Mouse (Mus musculus) gastrocnemius, postnatal 10 days (tissue): ENCODE results near the gene Gm20708. TPM values are rescaled to one million over a fixed set of nuclear protein-coding genes. Genes with fewer than 3 reads are reported as not detected.
"Not testable (repeated sequence)": the region's sequence is repeated elsewhere in the genome, so short reads cannot be mapped to it uniquely, and the experiment has no call there.

Experiments used
- DNase-seq: peaks from one replicate; pipeline ENCODE4 v3.0.0; 2021; ENCODE audit warnings: mixed read lengths
- total RNA-seq, 2 experiments: library from RNA; stranded (reverse); gene quantifications; 2 replicates each; pipeline ENCODE4 v1.2.3; 2021

The Gm20708 gene
- total RNA-seq, 2 experiments from 2014 or later: 1.2 to 3.3 TPM

DNA sequence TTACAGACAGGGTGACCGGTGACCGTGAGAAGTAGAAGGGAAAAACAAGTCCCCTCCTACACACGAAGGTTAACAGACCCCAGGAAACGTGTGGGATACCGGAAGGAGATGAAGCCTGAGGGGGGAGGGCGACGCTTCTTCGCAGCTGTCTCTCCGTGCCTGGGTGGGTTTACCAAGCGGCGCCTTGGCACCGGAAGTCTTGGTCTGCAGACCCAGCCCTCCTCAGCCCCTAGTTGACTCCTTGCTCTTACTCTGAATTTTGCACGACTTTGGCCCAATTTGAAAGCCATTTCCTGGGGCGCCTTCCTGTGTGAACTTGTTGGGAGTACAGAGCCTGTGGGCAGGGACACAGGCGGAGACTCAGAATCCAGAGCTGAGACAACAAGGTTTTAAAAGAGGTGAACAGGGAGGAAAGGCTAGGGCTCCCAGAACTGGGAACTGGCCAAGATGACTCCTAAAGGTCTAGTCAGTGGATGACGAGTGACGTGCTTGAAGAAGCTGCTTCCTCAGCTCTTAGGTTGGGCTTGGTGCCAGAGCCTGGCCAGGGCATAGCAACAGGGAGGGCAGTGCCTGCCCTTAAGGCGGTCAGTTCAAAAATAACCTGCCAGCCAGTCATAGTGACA lies 28.2 kb upstream of the Gm20708 start:
- DNase-seq: peak; percentile 64

DNA sequence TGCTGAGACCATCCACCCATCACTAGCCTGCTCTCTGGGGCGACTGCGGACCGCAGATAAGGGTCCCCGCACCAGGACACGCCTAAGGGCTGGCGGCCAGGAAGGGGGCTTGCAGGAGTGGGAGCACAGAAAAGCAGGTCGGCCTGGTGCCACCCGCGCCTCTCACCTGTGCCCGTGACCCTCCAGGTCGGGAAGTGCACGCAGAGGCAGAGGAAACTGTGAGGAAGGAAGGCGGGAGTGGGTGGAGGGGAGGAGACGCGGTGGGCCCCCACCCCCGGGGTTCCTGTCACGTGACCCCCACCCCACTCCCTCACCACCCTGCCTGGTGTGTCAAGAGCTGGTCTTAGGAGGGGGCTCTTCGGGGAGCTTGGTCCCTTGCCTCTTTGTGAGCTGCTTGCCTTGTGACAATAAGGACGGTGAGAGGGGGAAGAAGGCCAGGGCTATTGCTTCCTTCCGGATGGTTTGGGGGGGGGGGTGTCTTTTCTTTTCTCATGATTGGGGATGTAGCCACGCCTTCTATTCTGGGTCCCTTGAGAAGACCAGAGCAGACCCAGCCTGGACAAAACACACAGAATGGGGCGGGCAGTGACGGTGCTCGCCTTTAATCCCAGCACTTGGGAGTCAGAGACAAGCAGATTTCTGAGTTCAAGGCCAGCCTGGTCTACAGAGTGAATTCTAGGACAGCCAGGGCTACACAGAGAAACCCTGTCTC lies 27.3 kb upstream of the Gm20708 start, which contains the start of the genes Tmc8 and Tmc6:
TSS of gene Tmc8 (plus strand) at position 84 of the 712 bp plus-strand sequence.
TSS of gene Tmc6 (minus strand) at position 206 of the 712 bp plus-strand sequence.
- no peak for DNase-seq

DNA sequence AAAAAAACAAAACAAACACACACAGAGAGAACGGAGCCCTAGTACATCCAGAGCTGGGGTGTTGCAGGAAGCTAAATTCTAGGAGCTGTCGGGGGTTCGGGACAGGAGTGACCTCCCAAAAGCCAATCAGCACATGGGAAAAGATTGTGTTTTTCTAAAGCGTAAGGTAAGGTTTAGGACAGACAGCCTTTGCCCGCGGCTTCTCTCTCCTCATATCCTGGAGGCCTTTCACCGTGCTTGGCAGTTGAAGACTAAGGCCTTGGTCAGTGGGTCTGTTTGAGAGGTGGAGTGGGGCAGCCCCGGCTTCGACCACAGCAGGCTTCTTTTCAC lies 26.8 kb upstream of the Gm20708 start:
- no peak for DNase-seq

DNA sequence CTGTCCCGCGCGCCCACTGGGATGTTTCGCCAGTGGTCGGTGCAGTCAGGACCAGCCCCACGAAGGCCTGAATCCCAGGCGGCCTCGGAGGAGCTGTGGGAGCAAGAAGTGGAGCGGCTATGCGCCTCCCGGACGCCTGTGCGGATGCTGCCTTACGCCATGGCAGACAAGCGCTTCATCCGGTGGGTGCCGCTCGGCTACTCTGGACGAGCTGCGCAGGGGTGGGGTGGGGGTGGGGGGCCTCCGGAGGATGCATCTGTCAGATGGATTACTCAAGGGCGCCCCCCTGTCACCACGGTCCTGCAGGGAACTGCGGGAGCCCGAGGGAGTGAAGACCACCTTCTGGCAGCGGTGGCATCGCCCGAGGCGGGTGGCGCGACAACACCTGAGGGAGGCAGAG lies 26.4 kb upstream of the Gm20708 start:
- DNase-seq: peak; percentile 67

DNA sequence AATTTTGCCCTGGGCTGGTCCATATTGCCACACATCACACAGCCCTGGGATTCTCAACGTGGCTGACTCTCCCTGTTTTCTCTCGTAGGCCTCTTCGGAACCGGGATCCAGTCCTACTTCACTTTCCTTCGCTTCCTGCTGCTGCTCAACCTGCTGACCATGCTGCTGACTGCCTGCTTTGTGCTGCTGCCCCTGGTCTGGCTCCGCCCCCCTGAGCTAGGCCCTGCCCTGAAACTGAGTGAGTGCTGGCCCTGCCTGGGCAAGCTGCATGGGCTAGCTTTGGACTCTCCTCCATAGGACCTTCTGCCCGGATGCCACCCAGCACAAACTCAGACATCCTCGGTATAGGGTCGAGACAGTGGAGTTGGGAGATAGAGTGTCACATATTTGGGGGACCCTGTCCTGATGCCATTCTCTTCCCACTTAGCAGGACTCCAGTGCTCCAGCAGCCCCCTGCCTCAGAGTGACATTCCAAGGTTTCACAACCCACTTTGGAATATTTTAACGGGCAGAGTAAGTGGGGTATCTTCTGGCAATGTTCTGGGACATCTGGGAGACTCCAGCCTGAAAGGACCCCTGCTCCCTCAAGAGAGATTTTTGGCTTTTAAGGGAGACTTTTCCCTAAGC lies 25.7 kb upstream of the Gm20708 start:
- no peak for DNase-seq

DNA sequence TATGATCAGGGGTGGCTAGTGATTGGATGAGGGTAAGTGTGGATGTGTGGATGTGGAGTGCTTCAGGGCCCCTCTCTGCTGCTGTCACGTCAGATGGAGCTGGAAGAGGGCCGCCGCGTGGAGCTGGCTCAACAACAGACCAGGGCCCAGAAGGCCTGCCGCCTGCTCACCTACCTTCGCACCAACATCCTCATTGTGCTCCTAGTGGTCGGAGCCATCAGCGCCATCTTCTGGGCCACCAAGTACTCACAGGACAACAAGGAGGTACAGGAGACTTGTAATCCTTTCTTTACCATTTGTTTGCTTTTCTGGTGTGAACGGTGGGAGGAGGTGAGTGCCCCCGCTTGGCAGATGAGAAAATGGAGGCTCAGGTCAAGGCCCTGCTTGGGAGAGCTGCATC lies 23.2 kb upstream of the Gm20708 start:
- peak; percentile 55 for DNase-seq

DNA sequence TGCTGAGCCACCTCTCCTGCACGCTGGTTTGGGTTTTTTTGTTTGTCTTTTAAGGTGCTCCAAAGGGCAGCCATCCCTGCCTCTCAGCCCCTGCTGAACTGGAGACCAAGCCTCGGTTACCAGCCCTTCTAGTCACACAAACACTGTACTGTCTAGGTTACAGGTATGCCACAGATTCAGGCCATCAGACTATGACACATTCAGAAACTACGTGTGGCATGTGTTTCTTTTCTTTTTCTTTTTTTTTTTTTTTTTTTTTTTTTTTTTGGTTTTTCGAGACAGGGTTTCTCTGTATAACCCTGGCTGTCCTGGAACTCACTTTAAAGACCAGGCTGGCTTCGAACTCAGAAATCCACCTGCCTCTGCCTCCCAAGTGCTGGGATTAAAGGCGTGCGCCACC lies 21.0 kb upstream of the Gm20708 start:
- not testable (repeated sequence) for DNase-seq

DNA sequence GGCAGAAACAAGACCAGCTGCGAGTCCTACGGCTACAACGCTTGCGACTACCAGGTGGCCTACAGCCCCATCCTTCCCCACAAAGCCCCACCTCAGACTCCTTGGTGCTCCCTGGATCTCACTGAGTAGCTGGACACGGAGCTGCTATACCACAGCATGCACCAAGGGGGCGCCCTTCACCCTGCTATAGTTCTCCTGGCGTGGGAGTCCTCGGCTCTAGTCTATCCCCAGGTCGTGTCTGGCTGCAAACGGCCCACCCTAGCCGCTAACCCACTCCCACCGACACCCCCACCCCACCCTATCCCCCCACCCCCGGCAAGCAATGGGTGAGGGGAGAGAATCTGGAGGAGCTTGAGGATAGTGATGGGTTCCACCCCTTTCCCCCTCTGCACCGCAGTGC lies 19.2 kb upstream of the Gm20708 start:
- peak; percentile 79 for DNase-seq

DNA sequence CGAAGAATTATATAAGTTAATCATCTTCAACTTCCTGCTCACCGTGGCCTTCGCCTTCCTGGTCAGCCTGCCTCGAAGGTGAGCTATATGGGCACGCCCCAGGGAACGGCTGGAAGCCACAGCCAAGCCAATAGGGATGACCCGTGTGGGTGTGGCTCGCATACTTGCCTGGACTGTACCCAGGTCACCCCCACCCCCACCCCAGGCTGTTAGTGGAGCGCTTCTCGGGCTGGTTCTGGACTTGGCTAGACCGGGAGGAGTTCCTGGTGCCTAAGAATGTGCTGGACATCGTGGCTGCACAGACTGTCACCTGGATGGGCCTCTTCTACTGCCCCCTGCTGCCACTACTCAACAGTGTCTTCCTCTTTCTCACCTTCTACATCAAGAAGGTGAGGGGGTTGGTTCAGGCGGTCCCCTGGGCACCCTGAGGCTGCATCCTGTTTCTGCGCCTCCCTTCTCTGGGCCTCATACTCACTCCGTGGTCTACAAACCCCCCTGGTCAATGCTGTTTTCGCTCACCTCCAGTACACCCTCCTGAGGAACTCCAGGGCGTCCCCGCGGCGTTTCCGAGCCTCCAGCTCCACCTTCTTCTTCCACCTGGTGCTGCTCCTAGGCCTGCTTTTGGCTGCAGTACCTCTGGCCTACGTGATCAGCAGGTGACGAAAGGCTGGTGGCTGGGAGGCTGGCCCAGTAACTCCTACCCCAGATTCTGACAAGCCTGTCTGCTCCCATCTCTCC lies 18.6 kb upstream of the Gm20708 start:
- no peak for DNase-seq

DNA sequence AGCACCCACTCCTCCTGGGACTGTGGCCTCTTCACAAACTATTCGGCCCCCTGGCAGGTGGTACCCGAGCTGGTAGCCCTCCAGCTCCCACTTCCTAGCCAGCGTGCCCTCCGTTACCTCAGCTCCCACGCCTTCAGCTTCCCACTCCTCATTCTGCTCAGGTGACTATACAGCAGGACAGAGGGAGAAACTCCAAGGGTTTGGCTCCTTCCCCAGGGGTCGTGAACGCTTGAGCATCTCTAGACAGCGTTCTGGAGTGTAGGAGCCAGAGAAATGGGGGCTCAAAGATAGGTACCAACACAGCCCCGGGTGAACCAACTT lies 18.1 kb upstream of the Gm20708 start:
- DNase-seq: no peak

DNA sequence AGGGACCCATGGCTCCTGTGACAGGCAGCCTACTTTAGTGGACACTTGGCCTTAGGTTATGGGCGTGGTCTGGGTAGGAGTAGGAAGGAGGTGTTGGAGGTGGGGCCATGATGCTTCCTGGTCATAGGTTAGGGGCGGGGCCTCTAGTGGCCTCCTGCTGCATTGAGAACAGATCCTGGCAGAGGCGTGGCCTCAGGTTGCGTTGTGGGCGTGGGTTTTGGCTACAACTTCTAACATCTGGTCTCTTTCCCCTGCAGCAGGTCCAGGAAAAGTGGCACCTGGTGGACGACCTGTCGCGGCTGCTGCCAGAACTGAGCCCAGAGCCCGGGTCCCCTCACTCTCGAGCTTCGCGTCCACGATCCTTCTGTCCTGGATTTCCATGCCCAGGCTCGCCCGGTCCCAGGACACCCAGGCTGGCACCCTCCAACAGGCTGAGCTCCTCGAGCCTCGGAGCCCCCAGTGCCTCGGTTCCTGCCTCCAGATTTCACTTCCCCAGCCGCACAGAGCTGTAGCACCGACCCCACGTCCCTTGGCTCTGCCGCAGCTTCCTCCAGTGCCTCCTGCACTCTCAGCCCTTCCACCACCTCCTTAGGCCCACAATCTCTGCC lies 17.1 kb upstream of the Gm20708 start:
- no peak for DNase-seq

DNA sequence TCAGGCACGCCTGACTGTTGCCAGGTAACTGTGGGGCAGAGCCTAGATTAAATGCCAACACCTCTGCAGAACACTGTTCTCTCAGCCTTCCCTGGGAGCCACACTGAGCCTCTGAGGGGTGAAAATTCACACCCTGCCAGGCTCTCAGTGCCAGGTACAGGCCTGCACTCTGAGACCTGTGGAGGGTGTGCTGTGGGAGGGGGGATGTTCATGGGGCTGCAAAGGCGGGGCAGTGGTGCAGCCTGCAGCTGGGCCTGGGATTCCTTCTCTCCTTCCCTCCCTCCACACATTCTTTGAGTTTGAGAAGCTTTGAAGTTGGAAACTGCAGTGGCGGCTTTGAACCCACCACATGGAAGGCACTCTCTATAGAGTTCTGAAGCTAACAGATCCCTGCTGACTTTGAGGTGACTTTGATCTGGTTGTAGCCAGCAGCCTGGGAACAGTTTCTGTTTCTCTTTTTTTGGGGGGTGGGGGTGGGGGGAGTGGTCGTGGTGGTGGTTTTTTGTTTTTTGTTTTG lies 15.4 kb upstream of the Gm20708 start:
- no peak for DNase-seq

DNA sequence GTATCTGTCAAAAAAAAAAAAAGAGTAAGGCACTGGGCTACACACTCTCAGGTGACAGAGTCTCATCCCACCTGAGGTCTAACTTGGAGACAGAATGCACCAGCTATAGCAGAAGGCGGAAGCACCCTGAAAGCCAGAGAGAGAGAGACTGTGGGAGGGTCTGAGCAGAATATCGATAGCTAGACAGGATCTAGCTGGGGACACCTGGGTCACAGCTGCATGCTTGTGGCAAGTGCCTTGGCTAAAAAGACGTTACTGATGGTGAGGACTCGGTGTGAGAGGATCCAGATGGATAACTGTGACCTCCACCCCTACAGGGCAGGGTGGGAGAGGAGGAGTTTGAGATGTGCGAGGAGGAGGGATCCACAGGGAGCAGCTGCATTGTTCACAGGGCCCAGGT lies 12.5 kb upstream of the Gm20708 start:
- DNase-seq: no peak

DNA sequence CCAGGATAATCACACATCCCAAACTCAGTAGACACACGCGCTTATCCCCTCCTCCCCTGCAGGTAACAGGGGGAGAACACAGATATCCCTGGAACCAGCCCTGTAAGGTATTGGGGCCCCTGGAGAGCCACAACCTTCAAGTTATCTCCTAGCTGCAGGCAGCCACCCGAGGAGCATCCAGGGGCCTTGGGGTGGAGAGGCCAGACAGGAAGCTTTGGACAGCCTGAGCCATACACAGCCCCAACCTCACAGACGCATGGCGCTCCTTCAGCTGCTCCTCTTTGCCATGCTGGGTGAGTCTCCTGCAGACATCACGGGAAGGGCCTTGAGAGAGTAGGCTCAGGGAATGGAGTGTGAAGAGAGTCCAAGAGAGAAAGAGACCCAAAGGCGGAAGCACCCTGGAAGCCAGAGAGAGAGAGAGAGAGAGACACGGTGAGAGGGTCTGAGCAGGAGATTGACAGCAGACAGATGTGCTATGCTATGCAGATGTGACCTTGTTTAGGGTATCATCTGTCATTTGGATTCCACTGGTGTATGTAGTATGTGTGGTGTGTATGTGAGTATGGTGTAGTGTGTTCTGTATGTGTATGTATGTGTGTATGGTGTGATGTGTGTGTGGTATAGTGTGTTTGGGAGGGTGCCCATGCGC lies 11.8 kb upstream of the Gm20708 start, which contains the start of gene 6030468B19Rik:
TSS of gene 6030468B19Rik (plus strand) at position 150 of the 649 bp plus-strand sequence.
- no peak for DNase-seq

DNA sequence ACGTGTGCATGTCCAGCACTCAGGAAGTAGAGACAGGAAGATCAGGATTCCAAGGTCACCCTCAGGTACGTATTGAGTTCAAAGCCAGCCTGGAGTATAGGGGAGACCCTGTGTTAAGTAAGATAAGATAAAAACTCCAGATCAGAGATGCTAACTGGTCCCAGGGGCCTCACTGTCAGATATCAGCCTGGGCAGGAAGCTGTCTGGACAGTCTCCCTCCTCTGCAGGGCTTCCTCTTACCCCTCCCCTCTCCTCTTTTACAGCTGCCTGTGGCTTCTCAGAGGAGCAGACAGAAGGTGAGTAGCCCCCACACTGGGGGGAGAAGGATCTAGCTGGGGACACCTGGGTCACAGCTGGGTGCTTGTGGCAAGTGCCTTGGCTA lies 11.3 kb upstream of the Gm20708 start:
- DNase-seq: no peak

DNA sequence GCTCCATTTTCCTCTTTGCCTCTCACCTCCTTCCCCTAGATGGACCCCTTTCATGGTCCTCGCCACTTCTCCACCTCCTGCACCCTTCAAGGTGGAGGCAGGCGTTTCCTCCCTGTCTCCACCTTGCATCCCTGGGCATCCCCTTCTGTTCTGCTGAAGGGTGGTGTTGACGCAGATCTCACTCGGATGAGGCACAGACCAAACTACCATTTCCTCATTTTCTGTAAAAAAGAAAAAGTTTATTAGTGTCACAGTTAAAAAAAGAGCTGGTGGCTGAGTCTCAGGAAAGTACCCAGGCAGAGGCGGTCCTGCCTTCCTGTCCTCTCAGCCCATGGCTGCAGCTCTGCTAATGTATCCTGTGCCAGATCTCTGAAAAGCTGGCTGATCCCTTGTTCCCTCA lies 10.3 kb upstream of the Gm20708 start:
- no peak for DNase-seq

DNA sequence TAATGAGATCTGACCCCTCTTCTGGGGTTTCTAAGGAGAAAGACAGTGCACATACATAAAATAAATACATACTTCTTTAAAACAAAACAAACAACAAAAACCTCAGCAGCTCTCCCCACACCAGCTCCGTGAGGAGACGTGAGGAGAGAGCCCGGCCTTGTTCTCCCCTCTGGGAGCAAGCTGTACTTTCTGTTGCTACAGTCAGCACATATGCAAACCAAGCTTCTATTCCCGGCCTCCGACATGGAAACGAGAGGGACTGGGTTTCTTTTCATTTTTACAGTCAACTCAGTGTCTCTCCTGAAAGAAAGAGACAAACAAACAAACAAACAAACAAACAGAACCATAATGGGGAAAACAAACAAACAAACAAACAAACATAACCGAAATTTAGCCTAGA lies 9.4 kb upstream of the Gm20708 start:
- no peak for DNase-seq

DNA sequence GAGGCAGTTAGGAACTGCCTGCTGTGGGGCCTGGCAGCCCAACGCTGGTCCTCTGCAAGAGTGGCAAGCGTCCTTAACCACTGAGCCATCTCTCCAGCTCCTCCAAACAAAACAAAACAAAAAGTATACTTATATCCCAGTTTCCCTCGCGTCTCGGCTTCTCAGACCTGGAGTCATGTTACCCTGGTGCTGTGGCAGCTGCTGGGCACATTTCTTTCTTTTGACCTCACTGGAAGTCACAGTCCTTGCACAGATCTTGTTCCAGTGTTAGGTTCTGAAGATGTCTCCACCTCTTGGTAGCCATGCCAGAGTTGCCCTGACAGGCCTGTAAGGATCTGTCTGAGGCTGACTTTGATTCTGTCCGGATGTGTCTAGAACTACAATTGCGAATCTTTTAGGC lies 7.8 kb upstream of the Gm20708 start:
- no peak for DNase-seq

DNA sequence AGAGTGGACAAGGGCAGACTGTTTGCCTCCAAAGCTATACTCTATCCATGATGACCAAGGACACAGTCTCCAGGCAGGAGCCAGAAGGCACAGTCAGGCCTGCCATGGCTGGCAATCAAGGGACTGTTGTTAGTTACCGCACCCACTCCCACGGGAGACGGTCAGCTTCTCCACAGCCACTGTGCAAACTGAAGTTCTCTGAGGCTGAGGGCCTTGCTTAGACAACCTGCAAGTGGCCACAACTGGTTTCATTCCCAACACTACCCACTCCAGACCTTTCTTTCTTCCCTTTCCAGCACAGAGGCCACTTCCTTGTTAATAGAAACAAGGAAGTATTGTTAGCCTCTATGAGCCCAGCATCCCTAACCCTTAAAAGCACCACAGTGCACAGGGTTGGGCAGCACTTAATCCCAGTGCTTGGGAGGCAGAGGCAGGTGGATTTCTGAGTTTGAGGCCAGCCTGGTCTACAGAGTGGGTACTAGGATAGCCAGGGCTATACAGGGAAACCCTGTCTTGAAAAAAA lies 6.2 kb upstream of the Gm20708 start:
- no peak for DNase-seq

DNA sequence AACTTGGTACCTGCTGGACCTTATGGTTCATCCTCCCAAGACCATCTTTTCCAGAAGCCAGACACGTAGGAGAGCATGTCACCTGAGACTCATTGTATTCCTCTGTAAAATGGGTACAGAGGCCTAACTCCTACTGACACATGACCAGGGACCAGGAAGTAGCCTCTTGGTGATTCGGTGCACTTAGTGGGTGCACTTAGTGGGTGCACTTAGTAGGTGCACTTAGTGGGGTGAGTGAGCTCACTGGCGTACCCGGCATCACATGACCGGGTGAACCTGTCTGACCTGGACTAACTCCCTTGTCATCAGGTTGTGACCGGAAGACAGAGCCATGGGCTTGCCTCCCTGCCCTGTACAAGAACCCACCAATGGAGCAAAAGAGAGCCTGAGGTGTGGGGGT lies 2.7 kb upstream of the Gm20708 start:
- no peak for DNase-seq

DNA sequence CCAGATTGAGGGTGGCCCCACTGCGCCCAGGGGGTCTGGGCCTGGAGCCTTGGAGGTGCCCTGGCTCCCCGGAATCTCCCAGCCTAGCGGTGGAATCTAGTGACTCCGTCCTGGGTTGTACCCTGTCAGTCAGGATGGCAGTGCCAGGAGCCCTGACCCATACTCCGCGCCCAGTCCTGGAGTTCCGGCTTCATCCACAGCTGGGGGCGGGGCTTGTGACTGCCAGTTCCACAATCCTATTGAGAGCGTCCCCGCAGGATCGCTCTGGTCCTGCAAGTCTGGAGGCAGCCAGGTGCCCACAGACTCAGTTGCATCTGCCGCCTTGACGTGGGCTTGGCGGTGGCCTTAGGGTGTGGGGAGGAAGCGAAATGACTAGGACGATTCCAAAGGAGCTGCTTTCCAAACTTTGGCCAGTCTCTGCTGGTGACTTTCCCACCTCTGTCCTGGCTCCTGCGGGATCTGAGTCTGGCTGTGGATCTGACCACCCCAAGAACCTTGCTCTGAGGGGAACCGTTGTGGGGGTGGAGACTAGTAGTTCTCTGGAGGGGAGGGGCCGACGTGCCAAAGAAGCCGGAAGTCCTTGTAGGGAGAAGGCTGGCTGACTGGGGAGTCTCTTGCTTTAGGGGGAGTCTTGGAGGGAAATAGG lies 1.1 kb downstream of the Gm20708 start:
- DNase-seq: peak; percentile 88
